Mouse (Mus musculus) telencephalon, adult 2 months (tissue): Measurements from ENCODE around the gene Tnpo3.

Source experiments
- DNase-seq: peaks from one replicate; pipeline ENCODE4 v3.0.0-alpha.2; 2011; ENCODE audit warnings: low read depth, low spot score

Tnpo3 gene

GRCm38 (mm10) chr6:29528165-29528505 is 81.6 kb downstream of the Tnpo3 start:
- no peak for DNase-seq

GRCm38 (mm10) chr6:29527361-29528164 is 82.1 kb downstream of the Tnpo3 start:
- DNase-seq, result no peak

GRCm38 (mm10) chr6:29526281-29527251 is 83.1 kb downstream of the Tnpo3 start, which contains the start of gene Irf5:
Gene Irf5, plus strand, starts transcription at chr6:29526625.
- DNase-seq, result no peak

- DNase-seq, result no peak
Observed at GRCm38 (mm10) chr6:29525256-29525655, 84.4 kb downstream of the Tnpo3 start.

GRCm38 (mm10) chr6:29524034-29524489 is 85.6 kb downstream of the Tnpo3 start:
- no peak for DNase-seq

GRCm38 (mm10) chr6:29523301-29524033 is 86.2 kb downstream of the Tnpo3 start:
- DNase-seq, result no peak

GRCm38 (mm10) chr6:29522626-29523300 is 86.9 kb downstream of the Tnpo3 start:
- no peak for DNase-seq

- DNase-seq, result no peak
Observed at GRCm38 (mm10) chr6:29517139-29517538, 92.5 kb downstream of the Tnpo3 start.

GRCm38 (mm10) chr6:29513284-29513683 is 96.4 kb downstream of the Tnpo3 start:
- DNase-seq, result no peak

- DNase-seq, result no peak
Observed at GRCm38 (mm10) chr6:29509086-29509485, 100.6 kb downstream of the Tnpo3 start.

GRCm38 (mm10) chr6:29507447-29508309 is 102.0 kb downstream of the Tnpo3 start, which contains the start of gene Kcp:
Gene Kcp, minus strand, starts transcription at chr6:29507952.
- DNase-seq, result no peak

- no peak for DNase-seq
Observed at GRCm38 (mm10) chr6:29506834-29507233, 102.9 kb downstream of the Tnpo3 start.

GRCm38 (mm10) chr6:29505493-29505892 is 104.2 kb downstream of the Tnpo3 start:
- DNase-seq, result no peak

GRCm38 (mm10) chr6:29501599-29501998 is 108.1 kb downstream of the Tnpo3 start:
- no peak for DNase-seq

- no peak for DNase-seq
Observed at GRCm38 (mm10) chr6:29500810-29501209, 108.9 kb downstream of the Tnpo3 start.

GRCm38 (mm10) chr6:29500177-29500576 is 109.5 kb downstream of the Tnpo3 start:
- DNase-seq, result no peak

- no peak for DNase-seq
Observed at GRCm38 (mm10) chr6:29497791-29498190, 111.9 kb downstream of the Tnpo3 start.

- DNase-seq, result no peak
Observed at GRCm38 (mm10) chr6:29496270-29496669, 113.4 kb downstream of the Tnpo3 start.

- DNase-seq, result no peak
Observed at GRCm38 (mm10) chr6:29494101-29494500, 115.6 kb downstream of the Tnpo3 start.
